28 mouse cellular contexts compared by ENCODE assay signal in the genomic region with DNA sequence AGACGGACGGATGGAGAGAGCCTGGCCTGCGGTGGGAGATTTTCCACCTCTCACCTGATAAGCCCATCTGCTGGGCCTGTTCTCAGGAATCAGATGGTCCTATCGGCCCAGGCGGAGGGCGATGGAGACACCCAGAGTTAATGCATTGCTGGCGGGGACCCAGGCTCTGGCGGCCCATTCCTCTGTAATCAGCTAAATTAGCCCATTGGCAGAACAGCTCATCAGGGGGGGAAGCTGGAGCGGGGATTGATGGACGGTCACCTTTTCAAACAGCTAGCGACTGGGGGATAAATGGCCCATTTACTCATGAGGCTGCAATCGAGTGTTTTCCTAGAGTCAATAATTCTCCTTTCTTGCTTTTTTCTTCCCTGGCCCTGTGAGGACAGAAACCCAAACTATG.
DNase-seq lines count a peak whose midpoint lies in the region; ATAC-seq and TF ChIP-seq lines count a peak whose summit lies in the region.
"Had no signal": no experiment of that assay in that cellular context is flagged by ENCODE, and none has a peak within 500 bp of the region (broad histone marks: within the 10 kb centered on the region; RNA-seq: fewer than 3 reads in every experiment).

No protein-coding gene starts in this region.

- no peaks in the 10 kb centered on the region for H3K36me3 ChIP-seq in forebrain, embryonic 14.5 days (ENCODE audit: control insufficient read depth, insufficient read depth, low read length)
- no peaks in the 10 kb centered on the region for H3K36me3 ChIP-seq in forebrain, postnatal 0 days (ENCODE audit: insufficient read depth)
- no peaks in the 10 kb centered on the region for H3K36me3 ChIP-seq in hindbrain, embryonic 13.5 days
- no peaks in the 10 kb centered on the region for H3K36me3 ChIP-seq in hindbrain, embryonic 10.5 days
- H3K36me3 ChIP-seq: embryonic facial prominence, embryonic 13.5 days; embryonic facial prominence, embryonic 15.5 days; forebrain, embryonic 10.5 days; forebrain, embryonic 12.5 days; G1E had no signal

- TF ChIP-seq CTCF in forebrain, postnatal 0 days (IDR thresholded peaks at IDR 0.05; ENCODE audit: low read depth) = no peak
- no peak for TF ChIP-seq CTCF in brain, embryonic 14.5 days (IDR thresholded peaks at IDR 0.05; ENCODE audit: borderline replicate concordance, extremely low read depth, insufficient read depth, insufficient read length)

- H3K27me3 ChIP-seq in forebrain, embryonic 14.5 days (replicated peaks; ENCODE audit: control insufficient read depth, insufficient read depth, low read length) = no peaks in the 10 kb centered on the region
- H3K27me3 ChIP-seq in forebrain, postnatal 0 days (ENCODE audit: insufficient read depth, low read length) = no peaks in the 10 kb centered on the region
- 0 out of 2 replicates have a peak, but pooled peaks cover 7% of the 10 kb centered on the region for H3K27me3 ChIP-seq in hindbrain, embryonic 13.5 days
- peaks cover 15% of the 10 kb centered on the region; the same call in 1 of the 2 replicates for H3K27me3 ChIP-seq in hindbrain, embryonic 10.5 days (ENCODE audit: insufficient read depth, poor library complexity, severe bottlenecking)
- H3K27me3 ChIP-seq: CH12.LX; embryonic facial prominence, embryonic 13.5 days; embryonic facial prominence, embryonic 15.5 days had no signal

- H3K4me1 ChIP-seq in forebrain, embryonic 14.5 days (ENCODE audit: control insufficient read depth, insufficient read depth, low read length) = peaks cover 10% of the 10 kb centered on the region; the same call in 1 of the 2 replicates
- no peaks in the 10 kb centered on the region for H3K4me1 ChIP-seq in forebrain, postnatal 0 days (ENCODE audit: insufficient read depth)
- H3K4me1 ChIP-seq in hindbrain, embryonic 13.5 days (replicated peaks) = peaks cover 6% of the 10 kb centered on the region
- H3K4me1 ChIP-seq in hindbrain, embryonic 10.5 days (replicated peaks) = peaks cover 13% of the 10 kb centered on the region
- H3K4me1 ChIP-seq: embryonic facial prominence, embryonic 13.5 days; embryonic facial prominence, embryonic 15.5 days; forebrain, embryonic 12.5 days had no signal

- ATAC-seq in forebrain, embryonic 14.5 days = no peak
- no peak for ATAC-seq in forebrain, postnatal 0 days
- ATAC-seq in hindbrain, embryonic 13.5 days (ENCODE audit: low FRiP score) = no peak
- ATAC-seq: activated CD4-positive, CD25-positive, alpha-beta regulatory T cell, adult 4 months; CD4-positive, CD25-positive, alpha-beta regulatory T cell, adult 4 months; Patski had no signal

- no peaks in the 10 kb centered on the region for H3K9me3 ChIP-seq in forebrain, embryonic 14.5 days (replicated peaks; ENCODE audit: control insufficient read depth, low read length)
- H3K9me3 ChIP-seq in forebrain, postnatal 0 days (ENCODE audit: low read length) = no peaks in the 10 kb centered on the region
- H3K9me3 ChIP-seq in hindbrain, embryonic 13.5 days = no peaks in the 10 kb centered on the region
- H3K9me3 ChIP-seq in hindbrain, embryonic 10.5 days = no peaks in the 10 kb centered on the region
- H3K9me3 ChIP-seq: embryonic facial prominence, embryonic 13.5 days; embryonic facial prominence, embryonic 15.5 days; forebrain, embryonic 10.5 days; forebrain, embryonic 12.5 days had no signal

- 29% methylated on average over 12 of the region's 12 CpGs for WGBS in forebrain, embryonic 14.5 days
- 25% methylated on average over 12 of the region's 12 CpGs for WGBS in forebrain, postnatal 0 days
- 54% methylated on average over 12 of the region's 12 CpGs for WGBS in hindbrain, embryonic 13.5 days
- 70% methylated on average over 12 of the region's 12 CpGs for WGBS in hindbrain, embryonic 10.5 days

- no peak for TF ChIP-seq POLR2A in brain, embryonic 14.5 days (IDR thresholded peaks at IDR 0.05; ENCODE audit: borderline replicate concordance, extremely low read depth, insufficient read depth, insufficient read length, poor library complexity, severe bottlenecking)

- H3K27ac ChIP-seq in forebrain, embryonic 14.5 days (ENCODE audit: low read depth, low read length) = 0 out of 2 replicates have a peak overlapping the region, but pooled peaks have one; percentile 14
- H3K27ac ChIP-seq in forebrain, postnatal 0 days (ENCODE audit: low read depth, low read length) = no peak overlapping the region
- H3K27ac ChIP-seq in hindbrain, embryonic 13.5 days = no peak overlapping the region
- H3K27ac ChIP-seq in hindbrain, embryonic 10.5 days = no peak overlapping the region
- H3K27ac ChIP-seq: embryonic facial prominence, embryonic 13.5 days; embryonic facial prominence, embryonic 15.5 days; forebrain, embryonic 10.5 days; forebrain, embryonic 12.5 days had no signal

- H3K4me2 ChIP-seq in forebrain, embryonic 14.5 days (ENCODE audit: low read length) = no peak overlapping the region
- no peak overlapping the region for H3K4me2 ChIP-seq in forebrain, postnatal 0 days (ENCODE audit: low read depth)
- no peak overlapping the region for H3K4me2 ChIP-seq in hindbrain, embryonic 13.5 days
- H3K4me2 ChIP-seq: embryonic facial prominence, embryonic 13.5 days; embryonic facial prominence, embryonic 15.5 days; forebrain, embryonic 12.5 days had no signal

- DNase-seq in adrenal gland, adult 2 months = peak; percentile 20
- DNase-seq in adrenal gland, postnatal 10 days = no peak
- DNase-seq in forebrain, embryonic 14.5 days (ENCODE audit: low spot score) = peak; percentile 69
- DNase-seq in forebrain, postnatal 0 days = no peak
- DNase-seq in hindbrain, embryonic 10.5 days (ENCODE audit: low spot score) = no peak
- peak; percentile 76 for DNase-seq in brain, embryonic 14.5 days (ENCODE audit: low read depth)
- DNase-seq in kidney, adult 18-20 months = no peak
- DNase-seq: adrenal gland, postnatal 14 days; adrenal gland, postnatal 36 days; B cell, adult 2 months; cerebellum, adult 11 months; cerebellum, adult 18-20 months; cerebellum, adult 8-10 months; cerebellum, adult 9-11 months; cerebellum, postnatal 14 days; cerebellum, postnatal 36 days; embryo, embryonic 11 days had no signal

- H3K4me3 ChIP-seq in forebrain, embryonic 14.5 days (ENCODE audit: low read depth, low read length) = no peak overlapping the region
- no peak overlapping the region for H3K4me3 ChIP-seq in forebrain, postnatal 0 days (ENCODE audit: low read depth, low read length)
- H3K4me3 ChIP-seq in hindbrain, embryonic 13.5 days = no peak overlapping the region
- H3K4me3 ChIP-seq in hindbrain, embryonic 10.5 days = no peak overlapping the region
- H3K4me3 ChIP-seq: embryonic facial prominence, embryonic 13.5 days; embryonic facial prominence, embryonic 15.5 days; erythroblast, embryonic 14.5 days; forebrain, embryonic 10.5 days; forebrain, embryonic 12.5 days had no signal

- no peak overlapping the region for H3K9ac ChIP-seq in forebrain, embryonic 14.5 days (ENCODE audit: low read length)
- H3K9ac ChIP-seq in forebrain, postnatal 0 days = no peak overlapping the region
- 0 out of 2 replicates have a peak overlapping the region, but pooled peaks have one; percentile 35 for H3K9ac ChIP-seq in hindbrain, embryonic 13.5 days
- H3K9ac ChIP-seq: embryonic facial prominence, embryonic 13.5 days; embryonic facial prominence, embryonic 15.5 days; forebrain, embryonic 12.5 days had no signal

Comparison
In these comparisons a context has a peak if more than half of its experiments do, and no peak if none do; other contexts are left out.
1. DNase-seq: peak in adrenal gland, adult 2 months (single experiment), forebrain, embryonic 14.5 days (single experiment) and brain, embryonic 14.5 days (single experiment); none in adrenal gland, postnatal 10 days (single experiment), forebrain, postnatal 0 days (single experiment), hindbrain, embryonic 10.5 days (single experiment) and kidney, adult 18-20 months (single experiment).